Mouse (Mus musculus) midbrain, embryonic 14.5 days (tissue): ENCODE data around the gene Olfr1389. TPM values are rescaled to one million over a fixed set of nuclear protein-coding genes. Genes with fewer than 3 reads are reported as not detected.
"Not testable (repeated sequence)": the region's sequence is repeated elsewhere in the genome, so short reads cannot be mapped to it uniquely, and the experiment has no call there.

Source experiments
- ATAC-seq: fragments of 200-750 bp; cut with Nextera tagmentation; 2 replicates; pipeline ENCODE4 v1.8.0; 2017; ENCODE audit warnings: moderate number of reproducible peaks, moderate library complexity; ENCODE audit not compliant: low FRiP score, low TSS enrichment
- DNase-seq: peaks from one replicate; pipeline ENCODE4 v3.0.0-alpha.2; 2015
- H3K27ac ChIP-seq: fragments of 300-500 bp; sonication (generic); replicated peaks from 2 replicates; pipeline ENCODE4 v1.5.1; 2014; ENCODE audit warnings: mild to moderate bottlenecking, low read depth, low read length, moderate library complexity
- H3K27me3 ChIP-seq: fragments of 300-500 bp; sonication (generic); 2 replicates; pipeline ENCODE4 v1.6.1; 2014; ENCODE audit warnings: low read length, control low read depth, mixed read lengths; ENCODE audit not compliant: control insufficient read depth, insufficient read depth
- H3K36me3 ChIP-seq: fragments of 300-500 bp; sonication (generic); 2 replicates; pipeline ENCODE4 v1.6.1; 2014; ENCODE audit warnings: low read length, control low read depth; ENCODE audit not compliant: control insufficient read depth, insufficient read depth
- H3K4me1 ChIP-seq: fragments of 300-500 bp; sonication (generic); 2 replicates; pipeline ENCODE4 v1.6.1; 2014; ENCODE audit warnings: mild to moderate bottlenecking, antibody characterized with exemption, low read length, control low read depth; ENCODE audit not compliant: control insufficient read depth, insufficient read depth
- H3K4me2 ChIP-seq: fragments of 300-500 bp; sonication (generic); 2 replicates; pipeline ENCODE4 v1.6.1; 2014; ENCODE audit warnings: mild to moderate bottlenecking, low read length, moderate library complexity
- H3K4me3 ChIP-seq: fragments of 300-500 bp; sonication (generic); replicated peaks from 2 replicates; pipeline ENCODE4 v1.5.1; 2014; ENCODE audit warnings: low read depth, low read length
- H3K9ac ChIP-seq: fragments of 300-500 bp; sonication (generic); replicated peaks from 2 replicates; pipeline ENCODE4 v1.6.1; 2014; ENCODE audit warnings: mild to moderate bottlenecking, low read length, moderate library complexity
- H3K9me3 ChIP-seq: fragments of 300-500 bp; sonication (generic); 2 replicates; pipeline ENCODE4 v1.6.1; 2016; ENCODE audit warnings: low read length, control low read depth, mixed read lengths; ENCODE audit not compliant: control insufficient read depth
- WGBS: fragments of 180-500 bp; shearing (Covaris S2); extraction: QIAGEN DNeasy Blood & Tissue Kit; methylation state at CpG from one replicate; pipeline ENCODE4 v1.1.7; 2014; 5-methylcytosine and 5-hydroxymethylcytosine counted together
- polyA plus RNA-seq: library from polyadenylated mRNA; unstranded; fragments of >200 nt; fragmentation: Nextera tagmentation; extraction: Ambion mirVana; gene quantifications from 2 replicates; pipeline ENCODE4 v1.2.1, GENCODE M21; 2014

The Olfr1389 gene
- polyA plus RNA-seq, 1 experiment from 2014 or later, result not detected

- Histone ChIP-seq H3K4me1 (no peaks in the 10 kb centered on the region), H3K4me3 (no peak within 1 kb of the TSS), H3K27me3 (no peaks in the 10 kb centered on the region), H3K9ac (no peak within 1 kb of the TSS), H3K36me3 (no peaks in the 10 kb centered on the region), H3K9me3 (no peaks in the 10 kb centered on the region), H3K27ac (no peak within 1 kb of the TSS), H3K4me2 (no peak within 1 kb of the TSS)
- WGBS, result 87% methylated on average over 1 of the region's 1 CpGs
- no peak for DNase-seq
- ATAC-seq, result no peak
Observed at GRCm38 (mm10) chr11:49455043-49455442, 32.2 kb downstream of the Olfr1389 start, which contains the start of gene Olfr1387. Gene Olfr1387, plus strand, starts transcription at chr11:49455343.

GRCm38 (mm10) chr11:49464746-49465145, 41.9 kb downstream of the Olfr1389 start, which contains the start of gene Olfr1386:
Gene Olfr1386, plus strand, starts transcription at chr11:49465046.
- WGBS, result 70% methylated on average over 2 of the region's 3 CpGs

More at GRCm38 (mm10) chr11:49464746-49465145, 41.9 kb downstream of the Olfr1389 start, which contains the start of gene Olfr1386:
- H3K9ac ChIP-seq, H3K27ac ChIP-seq, H3K4me2 ChIP-seq, H3K4me3 ChIP-seq, DNase-seq, ATAC-seq, H3K36me3 ChIP-seq, H3K9me3 ChIP-seq, H3K27me3 ChIP-seq, H3K4me1 ChIP-seq: not testable (repeated sequence)

Other genes starting within 250 kb of the Olfr1389 start
- not detected in 2 replicates for gene Btnl9, start 235.9 kb upstream of the Olfr1389 start, polyA plus RNA-seq
- 37.3 and 61.7 TPM in 2 replicates for gene Zfp62, start 219.8 kb upstream of the Olfr1389 start, polyA plus RNA-seq
- gene Mgat1, start 178.9 kb upstream of the Olfr1389 start, polyA plus RNA-seq, result 27.0 and 27.9 TPM in 2 replicates
- gene Olfr1393, start 144.8 kb upstream of the Olfr1389 start, polyA plus RNA-seq, result 0.22 TPM in 1 of 2 replicates, not detected in the other
- gene Olfr1392, start 137.8 kb upstream of the Olfr1389 start, polyA plus RNA-seq, result 0.07 TPM in 1 of 2 replicates, not detected in the other
- not detected in 2 replicates for gene Olfr10, start 118.3 kb upstream of the Olfr1389 start, polyA plus RNA-seq
- not detected in 2 replicates for gene Olfr1391, start 100.3 kb upstream of the Olfr1389 start, polyA plus RNA-seq
- not detected in 2 replicates for gene Olfr1390, start 87.9 kb upstream of the Olfr1389 start, polyA plus RNA-seq
- 0.09 TPM in 2 replicates for gene Olfr1388, start 13.6 kb downstream of the Olfr1389 start, polyA plus RNA-seq
- not detected in 2 replicates for gene Olfr1387, start 32.3 kb downstream of the Olfr1389 start, polyA plus RNA-seq
- not detected in 2 replicates for gene Olfr1386, start 42.0 kb downstream of the Olfr1389 start, polyA plus RNA-seq
- not detected in 2 replicates for gene Olfr1385, start 66.0 kb downstream of the Olfr1389 start, polyA plus RNA-seq
- not detected in 2 replicates for gene Olfr1384, start 83.7 kb downstream of the Olfr1389 start, polyA plus RNA-seq
- not detected in 2 replicates for gene Olfr1383, start 96.6 kb downstream of the Olfr1389 start, polyA plus RNA-seq
- gene Olfr1382, start 105.2 kb downstream of the Olfr1389 start, polyA plus RNA-seq, result not detected in 2 replicates
- not detected in 2 replicates for gene Olfr1381, start 120.4 kb downstream of the Olfr1389 start, polyA plus RNA-seq
- gene Olfr1380, start 133.8 kb downstream of the Olfr1389 start, polyA plus RNA-seq, result not detected in 2 replicates
- 1.1 and 2.1 TPM in 2 replicates for gene Flt4, start 186.2 kb downstream of the Olfr1389 start, polyA plus RNA-seq
- gene Scgb3a1, start 240.5 kb downstream of the Olfr1389 start, polyA plus RNA-seq, result not detected in 2 replicates